Mouse (Mus musculus) kidney, postnatal 25 days (tissue): Measurements from ENCODE around the gene Rpl7a.
"Not testable (repeated sequence)": the region's sequence is repeated elsewhere in the genome, so short reads cannot be mapped to it uniquely, and the experiment has no call there.

Source experiments
- DNase-seq, 2 experiments: peaks; one replicate each; pipeline ENCODE4 v3.0.0; 2021; ENCODE audit warnings: mixed read lengths in 2 of 2

Rpl7a gene

DNA sequence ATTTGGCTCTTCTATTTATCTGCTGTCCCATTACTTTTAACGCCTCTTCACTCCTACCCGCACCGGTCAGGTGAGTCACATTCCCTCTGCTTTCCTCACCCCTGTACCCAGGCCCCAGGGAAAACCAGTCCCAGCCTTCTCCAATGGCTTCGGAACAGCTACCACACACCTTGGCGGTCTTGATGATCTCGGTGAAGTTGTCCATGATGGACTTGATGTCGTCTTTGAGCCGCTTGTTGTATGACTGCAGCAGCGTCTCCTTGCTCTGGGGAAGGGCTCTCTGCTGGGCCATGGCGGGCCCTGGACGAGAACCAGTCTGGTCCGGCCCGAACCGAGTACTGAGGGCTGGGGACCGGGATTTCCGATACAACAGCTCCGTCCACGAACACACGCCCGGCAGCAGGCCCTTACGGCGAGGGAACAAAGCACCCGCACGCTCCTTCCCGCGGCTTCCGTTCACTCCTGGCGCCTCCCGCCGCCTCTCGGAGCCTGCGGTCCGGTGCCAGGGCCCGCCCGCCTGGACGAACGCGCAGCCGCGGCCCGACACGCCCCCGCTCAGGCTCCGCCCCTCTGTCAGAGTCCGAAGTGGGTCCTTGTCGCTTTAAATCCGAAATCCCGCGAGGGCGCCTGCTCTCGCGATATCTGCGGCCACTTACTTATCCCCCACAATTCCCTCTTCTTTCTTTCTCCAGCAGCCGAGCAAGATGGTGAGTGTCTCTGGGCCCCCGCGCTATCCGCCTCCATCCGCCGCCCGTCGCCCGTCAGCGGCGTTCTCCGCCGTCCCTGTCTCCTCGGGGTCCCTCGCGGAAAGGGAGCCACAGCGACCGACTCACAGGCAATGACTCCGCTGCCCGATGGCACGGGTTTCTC lies at the start of gene Rpl7a, which contains the start of gene Med22:
TSS of gene Rpl7a (plus strand) at position 641 of the 870 bp plus-strand sequence.
TSS of gene Med22 (minus strand) at position 554 of the 870 bp plus-strand sequence.
- DNase-seq = peak; percentile 100

DNA sequence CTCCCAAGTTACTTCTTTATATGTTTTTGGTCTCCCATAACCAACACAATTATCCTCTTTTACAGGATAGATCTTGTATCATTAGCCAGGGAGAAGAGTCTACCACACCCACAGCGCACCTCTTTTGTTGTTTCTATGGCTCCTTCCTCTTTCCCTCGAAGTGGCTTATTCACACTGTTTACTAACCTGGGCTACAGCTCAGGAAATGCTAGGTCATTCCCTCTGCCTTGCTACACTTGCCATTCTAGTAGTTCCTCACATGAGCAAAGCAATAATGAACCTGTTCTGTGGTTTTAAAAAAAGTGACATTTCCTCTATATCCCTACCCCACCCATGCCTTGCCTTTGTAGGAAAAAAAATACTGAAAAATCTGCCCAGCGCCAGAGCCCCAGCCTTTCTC lies 47.7 kb upstream of the Rpl7a start:
- no peak for DNase-seq

DNA sequence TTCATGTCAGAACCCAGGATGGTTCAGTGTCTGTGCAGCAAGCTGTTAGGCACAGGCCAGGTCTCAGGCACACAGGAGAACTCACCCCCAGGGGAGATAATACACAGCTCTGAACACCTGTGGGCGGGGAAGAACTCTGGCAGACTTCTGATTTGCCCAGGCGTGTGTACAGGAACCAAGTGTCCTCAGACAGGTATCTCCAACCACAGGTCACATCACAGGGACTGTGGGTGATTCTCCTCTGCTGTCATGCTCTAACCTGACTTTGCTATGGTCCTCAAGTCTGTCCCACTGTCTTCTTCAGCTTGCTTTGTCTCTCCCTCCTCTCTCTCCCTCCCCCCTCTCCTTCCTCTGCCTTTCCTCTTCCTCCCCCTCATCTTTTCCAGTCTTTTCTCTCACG lies 45.7 kb upstream of the Rpl7a start, which contains the start of gene Abo:
TSS of gene Abo (minus strand) at position 101 of the 400 bp plus-strand sequence.
- DNase-seq = no peak

DNA sequence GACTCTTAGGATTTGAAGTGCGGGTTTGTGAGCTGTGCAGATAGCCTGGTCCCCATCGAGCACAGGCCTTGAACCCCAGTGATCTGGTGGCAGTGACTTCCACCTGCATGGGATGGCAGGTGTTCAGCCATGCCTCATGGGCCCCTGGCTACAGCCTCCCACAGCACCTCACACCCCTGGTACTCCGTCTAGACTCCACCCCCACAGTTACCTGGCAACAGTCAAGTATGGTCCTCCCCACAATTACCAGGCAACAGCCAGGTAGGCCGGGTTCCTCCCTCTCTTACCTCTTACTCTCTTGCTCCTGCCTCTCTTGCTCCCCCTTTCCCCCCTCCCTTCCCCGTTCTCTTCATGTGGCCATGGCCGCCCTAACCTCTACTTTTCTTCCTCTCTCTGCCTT lies 39.9 kb upstream of the Rpl7a start:
- no peak for DNase-seq

DNA sequence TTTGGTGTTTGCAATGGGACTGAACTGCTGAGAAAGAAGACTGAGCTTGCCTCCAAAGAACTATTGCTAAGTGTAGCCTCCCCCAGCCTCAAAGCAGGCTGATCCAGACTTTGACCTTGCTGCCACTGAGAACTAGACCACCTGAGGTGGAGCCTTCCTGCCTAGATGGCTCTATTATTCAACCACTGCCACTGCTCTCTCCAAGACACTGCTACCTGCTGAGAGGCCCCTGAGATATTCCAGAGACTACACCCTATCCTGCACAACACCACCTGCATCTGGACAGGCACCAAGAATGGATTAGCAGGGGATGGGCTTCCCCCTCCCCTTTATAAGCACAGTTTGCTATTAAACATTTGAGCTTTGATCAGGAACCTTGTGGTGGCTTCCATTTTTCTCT lies 32.0 kb upstream of the Rpl7a start:
- DNase-seq = no peak

DNA sequence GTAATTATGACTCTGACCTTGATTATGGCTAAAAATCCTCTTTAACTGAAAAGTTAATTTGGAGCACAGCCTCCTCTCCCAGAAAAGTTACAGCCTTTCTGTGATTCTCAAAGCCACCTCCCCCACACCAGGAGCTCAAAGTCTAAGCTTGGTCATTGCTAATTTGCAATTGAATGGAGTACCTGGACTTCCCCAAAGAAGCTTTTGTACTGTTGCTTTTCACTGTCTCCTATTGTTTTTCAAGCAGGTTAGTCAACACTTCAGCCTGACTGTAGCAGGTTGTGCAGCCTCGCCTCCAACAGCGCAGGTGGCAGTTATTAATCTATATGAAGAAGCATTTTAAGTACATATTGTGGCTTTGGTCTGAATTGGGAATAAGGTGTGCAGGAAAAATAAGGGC lies 25.0 kb upstream of the Rpl7a start:
- DNase-seq = not testable (repeated sequence)

DNA sequence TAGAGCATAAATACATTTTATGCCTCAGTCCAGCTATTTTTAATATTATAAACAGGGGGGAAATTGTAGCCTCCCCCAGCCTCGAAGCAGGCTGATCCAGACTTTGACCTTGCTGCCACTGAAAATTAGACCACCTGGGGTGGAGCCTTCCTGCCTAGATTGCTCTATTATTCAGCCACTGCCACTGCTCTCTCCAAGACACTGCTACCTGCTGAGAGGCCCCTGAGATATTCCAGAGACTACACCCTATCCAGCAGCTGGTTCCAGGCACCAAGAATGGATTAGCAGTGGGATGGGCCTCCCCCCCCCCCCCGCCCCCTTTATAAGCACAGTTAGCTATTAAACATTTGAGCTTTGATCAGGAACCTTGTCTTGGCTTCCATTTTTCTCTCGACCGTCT lies 24.4 kb upstream of the Rpl7a start:
- DNase-seq = not testable (repeated sequence)

DNA sequence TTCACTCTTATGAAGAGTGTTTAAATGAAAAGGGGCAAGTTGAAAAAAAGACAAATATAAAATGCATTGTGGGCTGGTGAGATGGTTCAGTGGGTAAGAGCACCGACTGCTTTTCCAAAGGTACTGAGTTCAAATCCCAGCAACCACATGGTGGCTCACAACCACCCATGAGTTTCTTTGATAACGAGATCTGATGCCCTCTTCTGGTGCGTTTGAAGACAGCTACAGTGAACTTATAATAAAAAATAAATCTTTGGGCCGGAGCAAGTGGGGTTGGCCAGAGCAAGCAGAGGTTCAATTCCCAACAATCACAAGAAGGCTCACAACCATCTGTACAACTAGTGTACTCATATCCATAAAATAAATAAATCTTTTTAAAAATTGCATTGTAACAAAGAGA lies 14.7 kb upstream of the Rpl7a start:
- DNase-seq = no peak

DNA sequence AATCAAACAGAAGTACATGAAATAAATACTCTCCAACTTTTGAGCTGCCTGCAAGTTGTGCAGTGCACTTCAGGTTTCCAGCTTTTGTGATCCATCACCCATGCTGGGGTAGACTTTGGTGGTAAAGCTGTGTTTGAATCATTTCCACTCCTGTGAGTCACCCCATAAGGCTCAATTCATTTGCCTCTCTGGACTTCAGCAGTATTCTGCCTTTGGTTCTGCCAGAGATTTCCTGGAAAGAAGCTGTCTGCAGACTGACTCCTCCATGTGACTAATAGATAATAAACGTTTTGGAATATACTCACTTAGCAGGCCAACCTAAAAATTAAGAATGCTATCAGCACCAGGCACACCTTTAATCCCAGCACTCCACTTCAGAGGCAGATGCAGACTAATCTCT lies 9.8 kb upstream of the Rpl7a start:
- DNase-seq = no peak

DNA sequence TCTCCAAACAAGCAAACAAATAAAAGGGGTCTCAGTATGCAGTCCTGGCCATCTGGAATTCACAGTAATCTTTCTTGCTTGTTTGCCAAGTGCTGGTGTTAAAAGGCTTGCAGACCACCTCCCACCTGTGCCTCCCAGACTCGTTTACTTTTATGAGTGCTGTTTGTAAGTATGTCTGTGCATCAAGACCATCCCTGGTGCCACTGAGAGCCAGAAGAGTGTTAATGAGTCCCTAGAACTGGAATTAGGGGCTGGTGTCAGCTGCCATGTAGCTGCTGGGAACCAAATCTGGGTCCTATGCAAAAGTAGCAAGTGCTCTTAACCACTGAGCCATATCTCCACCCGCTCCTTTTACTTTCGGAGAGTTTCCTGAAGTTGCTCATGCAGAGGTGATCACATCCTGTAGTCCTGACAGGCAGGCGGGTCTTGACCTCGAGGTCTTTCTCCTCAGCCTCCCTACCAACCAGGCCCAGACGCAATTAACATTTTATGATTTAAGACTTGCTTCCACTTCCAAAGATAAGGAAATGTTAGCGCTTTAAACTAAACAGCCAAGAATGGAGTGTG lies 8.6 kb upstream of the Rpl7a start:
- DNase-seq = peak in 1 of 2 experiments; percentile 19

DNA sequence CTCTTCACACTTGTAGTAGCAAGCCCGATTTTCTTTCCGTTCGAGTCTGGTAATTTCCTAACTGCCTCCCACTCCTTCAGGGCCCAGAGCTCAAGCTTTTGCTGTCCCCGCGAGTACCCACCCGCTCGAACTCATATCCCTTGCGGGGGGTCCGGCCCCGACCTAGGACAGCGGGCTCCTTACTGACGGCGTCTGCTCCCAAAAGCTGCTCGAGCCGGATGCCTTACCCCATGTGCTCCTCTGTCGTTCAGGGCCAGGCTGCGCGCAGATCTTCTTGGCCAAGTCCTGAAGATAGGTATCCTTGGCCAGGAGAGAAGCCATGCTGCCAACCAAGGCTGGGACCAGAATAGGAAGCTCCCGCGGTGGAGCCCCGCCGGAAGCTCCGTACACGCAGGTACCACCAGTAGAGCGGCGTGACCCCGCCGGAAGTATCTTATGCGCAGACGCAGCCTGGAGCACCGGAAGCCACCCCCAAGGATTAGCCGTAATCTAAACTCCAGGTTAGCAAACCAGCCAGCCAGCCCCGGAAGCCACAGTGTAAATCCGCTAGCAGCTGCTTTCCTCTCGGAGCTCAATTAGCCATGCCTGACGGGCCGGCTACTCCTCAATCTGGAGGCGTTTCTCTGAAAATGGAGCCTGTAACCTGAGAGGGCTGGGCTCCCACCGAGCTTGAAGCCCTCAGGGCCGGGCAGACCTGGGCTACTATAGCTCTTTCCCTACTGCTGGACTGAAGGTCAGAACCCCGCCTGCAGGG lies 7.9 kb upstream of the Rpl7a start, which contains the start of gene Surf6:
TSS of gene Surf6 (minus strand) at position 413 of the 754 bp plus-strand sequence.
- peak; percentile 96 to 99 for DNase-seq

DNA sequence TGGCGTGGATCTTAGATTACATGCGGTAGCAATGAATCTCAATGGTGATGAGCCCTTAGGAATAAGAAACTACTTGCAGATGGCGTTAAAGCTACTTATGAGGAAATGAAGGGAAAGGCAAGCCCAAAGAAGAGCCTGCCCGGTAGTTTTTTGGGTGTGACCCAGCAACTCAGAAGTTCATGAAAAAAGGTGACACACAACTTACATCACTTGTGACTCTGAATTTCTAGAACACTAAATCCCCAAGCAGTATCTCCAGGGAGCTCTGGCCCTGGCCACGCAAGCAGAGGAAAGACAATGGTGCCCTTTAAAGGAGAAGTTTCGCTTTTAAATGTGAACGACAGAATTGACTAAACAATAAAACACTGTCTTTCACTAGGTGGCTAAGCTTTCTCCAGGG lies 7.3 kb upstream of the Rpl7a start:
- no peak for DNase-seq

DNA sequence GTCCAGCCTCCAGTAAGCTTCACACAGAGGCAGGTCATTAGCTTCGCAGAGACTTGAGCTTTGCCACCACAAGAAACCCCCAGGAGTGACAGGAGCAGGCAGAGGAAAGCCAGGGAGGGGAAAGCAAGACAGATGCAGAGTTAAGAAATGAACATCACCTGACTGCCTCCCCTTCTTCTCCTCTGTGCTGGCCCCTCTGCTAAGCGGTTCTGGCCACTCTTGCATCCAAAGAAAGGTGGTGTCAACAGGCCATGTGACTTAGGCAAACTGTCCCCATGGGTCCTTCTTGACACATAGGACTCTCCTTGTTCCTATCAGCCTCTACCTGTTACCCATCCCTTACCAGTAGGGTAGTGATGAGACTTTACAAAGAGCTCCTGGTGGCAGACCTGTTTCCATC lies 4.6 kb upstream of the Rpl7a start:
- peak in 1 of 2 experiments; percentile 16 for DNase-seq

DNA sequence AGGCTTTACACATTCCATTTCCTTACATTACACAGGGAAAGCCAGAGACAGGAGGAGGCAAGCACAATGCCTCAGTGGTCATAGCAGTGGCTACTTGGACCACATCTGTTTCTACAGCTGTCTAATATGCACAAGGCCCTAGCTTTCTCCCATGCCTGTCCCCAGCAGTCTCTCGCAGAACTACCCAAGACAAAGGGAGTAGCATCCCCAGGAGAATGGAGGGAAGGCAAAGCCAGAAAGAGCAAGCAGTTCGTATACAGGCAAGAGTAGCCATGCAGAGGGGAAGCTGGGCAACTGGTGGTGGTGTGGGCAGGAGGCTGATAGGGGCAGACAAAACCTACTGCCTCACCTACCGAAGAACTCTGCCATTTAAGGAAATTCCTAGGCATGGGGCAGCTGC lies 4.1 kb upstream of the Rpl7a start:
- DNase-seq = peak in 1 of 2 experiments; percentile 12

DNA sequence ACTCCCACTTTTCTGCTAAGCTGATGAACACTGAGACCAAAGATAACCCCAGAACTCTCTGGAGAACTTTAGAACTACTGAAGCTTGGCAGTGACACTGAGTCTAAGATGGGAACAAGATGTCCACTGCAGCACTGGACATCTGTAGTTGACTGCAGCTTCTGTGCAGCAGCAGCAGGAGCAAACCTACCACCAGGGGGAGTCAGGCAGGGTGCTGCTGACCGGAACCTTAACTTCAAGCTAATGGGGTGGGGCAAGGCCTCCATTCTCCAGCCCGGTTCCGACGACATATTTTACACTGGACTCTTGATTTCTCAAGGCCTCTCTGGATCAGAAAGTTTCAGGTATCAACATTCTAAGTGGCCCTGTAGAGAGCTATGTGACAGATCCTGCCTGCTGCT lies 3.5 kb upstream of the Rpl7a start:
- peak; percentile 71 to 72 for DNase-seq

DNA sequence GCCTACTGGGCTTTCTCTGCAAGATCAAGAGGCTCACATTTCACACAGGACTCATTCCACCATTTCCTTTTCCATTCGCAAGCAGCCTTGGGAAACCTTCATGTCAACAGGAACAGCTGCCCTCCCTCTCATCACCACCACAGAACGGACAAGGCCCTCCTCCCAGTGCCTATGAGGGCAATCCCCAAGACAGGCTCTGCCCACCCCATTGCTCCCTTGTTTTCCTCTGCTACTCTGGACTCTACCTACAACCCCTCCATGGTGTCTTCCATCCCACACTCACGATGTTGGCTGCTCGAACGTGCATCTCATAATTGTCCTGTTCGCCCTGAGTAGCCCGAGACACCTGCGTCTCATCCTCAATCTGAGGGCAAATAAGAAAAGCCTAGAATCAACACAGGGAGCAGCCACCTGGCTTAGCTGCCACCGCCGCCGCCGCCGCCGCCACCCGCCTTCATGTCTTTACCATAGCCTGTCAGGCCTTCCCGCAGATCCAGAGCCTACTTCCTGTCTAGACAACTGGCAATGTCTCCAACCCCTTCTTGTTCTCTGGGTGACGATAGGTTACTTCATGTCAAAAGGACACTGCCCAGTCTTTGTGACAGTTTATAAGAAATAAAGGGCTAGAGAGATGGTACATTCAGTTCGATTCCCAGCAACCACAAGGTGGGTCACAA lies 1.7 kb upstream of the Rpl7a start:
- peak in 1 of 2 experiments; percentile 25 for DNase-seq

DNA sequence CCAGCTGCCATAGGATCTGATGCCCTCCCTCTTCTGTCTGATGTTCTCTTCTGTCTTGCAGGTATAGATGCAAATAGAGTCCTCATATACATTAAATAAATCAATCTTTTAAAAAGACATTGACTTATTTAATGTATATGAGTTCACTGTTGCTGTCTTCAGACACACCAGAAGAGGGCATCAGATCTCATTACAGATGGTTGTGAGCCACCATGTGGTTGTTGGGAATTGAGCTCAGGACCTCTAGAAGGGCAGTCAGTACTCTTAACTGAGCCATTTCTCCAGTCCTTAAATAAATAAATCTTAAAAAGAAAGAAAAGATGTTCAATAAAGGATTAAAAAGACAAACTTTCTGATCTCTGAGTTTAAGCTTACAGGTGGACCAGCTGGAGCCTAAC lies 1.2 kb upstream of the Rpl7a start:
- no peak for DNase-seq

DNA sequence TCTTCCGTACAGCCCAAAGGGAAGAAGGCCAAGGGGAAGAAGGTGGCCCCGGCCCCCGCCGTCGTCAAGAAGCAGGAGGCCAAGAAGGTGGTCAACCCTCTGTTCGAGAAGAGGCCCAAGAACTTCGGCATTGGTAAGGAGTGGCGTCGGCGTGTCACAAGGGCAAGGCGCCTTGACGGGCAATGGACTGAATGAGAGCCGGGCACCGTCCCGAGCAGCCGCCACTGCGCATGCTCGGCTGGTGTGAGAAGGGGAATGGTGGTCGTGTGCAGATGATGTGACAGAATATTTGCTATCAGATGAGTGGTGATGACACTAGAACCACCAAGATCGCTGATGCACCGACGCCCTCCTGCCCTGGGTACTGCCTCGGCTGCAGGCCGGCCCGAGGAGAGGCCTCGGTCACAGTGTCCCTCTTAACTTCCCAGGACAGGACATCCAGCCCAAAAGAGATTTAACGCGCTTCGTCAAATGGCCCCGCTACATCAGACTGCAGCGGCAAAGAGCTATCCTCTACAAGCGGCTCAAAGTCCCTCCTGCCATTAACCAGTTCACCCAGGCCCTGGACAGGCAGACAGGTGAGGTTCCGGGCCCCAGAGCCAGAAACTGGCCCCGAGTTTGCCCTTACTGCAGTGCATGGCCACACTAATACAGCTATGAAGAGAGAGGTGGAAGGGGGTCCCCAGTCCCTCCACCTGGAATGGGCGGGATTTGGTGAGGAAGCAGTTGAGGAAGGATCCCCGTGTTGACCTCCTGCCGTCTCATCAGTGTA lies 616 bp downstream of the Rpl7a start:
- peak; percentile 44 to 71 for DNase-seq

DNA sequence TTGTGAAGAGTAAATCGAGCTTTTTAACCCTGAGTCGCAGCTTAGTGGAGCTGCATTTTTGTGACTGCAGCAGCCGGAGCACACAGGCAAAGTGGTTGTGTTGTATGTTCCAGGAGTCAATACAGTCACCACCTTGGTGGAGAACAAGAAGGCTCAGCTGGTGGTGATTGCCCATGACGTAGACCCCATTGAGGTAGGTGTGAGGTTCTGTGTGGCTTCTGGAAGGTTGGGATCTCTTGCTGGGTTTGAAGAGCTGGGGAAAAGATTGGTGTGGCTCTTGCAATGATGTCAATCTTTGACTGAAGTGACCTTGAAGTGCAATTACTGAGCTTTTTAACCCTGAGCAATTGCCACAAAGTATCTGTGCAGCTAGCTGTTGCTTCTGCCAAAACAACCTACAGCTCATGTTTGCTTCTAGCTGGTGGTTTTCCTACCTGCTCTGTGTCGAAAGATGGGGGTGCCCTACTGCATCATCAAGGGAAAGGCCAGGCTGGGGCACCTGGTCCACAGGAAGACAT lies 1.7 kb downstream of the Rpl7a start:
- DNase-seq = no peak

DNA sequence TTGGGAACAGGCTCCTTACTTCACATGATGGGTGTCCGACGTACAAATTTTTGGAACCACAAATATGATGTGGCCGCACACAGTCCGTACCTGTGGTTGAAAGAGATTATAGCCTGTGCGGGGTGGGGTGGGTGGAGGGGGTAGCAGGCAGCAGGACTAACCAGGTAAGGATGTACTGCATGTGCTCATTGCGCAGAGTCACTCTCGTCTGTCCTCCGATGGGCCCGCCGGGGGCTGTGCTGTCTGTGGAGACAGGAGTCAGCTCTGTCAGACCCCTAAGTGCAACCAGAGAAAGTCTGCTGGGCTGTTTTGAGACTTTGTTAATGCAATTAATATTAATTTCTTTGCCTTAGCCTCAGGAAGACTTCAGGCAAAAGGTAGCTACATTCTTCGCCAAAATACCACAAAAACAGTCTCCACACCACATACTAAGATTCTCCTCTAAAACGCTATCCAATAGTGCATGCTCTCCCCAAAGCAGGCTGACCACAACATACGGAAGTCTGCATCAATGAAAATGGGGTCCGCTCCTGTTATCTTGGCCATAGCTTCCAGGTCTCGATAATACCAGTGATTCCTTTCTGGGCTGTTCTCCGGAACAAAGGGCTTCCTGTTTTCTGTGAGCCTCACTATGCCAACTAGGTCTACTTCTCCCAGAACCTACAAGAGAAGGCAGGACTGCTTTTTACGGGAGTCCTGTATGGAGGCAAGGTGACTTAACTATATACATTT lies 3.0 kb downstream of the Rpl7a start:
- DNase-seq = no peak
